Mouse (Mus musculus): Measurements from ENCODE around the gene Acot7. TPM values are rescaled to one million over a fixed set of nuclear protein-coding genes. Genes with fewer than 3 reads are reported as not detected.

Gene Acot7
- polyA plus RNA-seq, 1 experiment from 2014 or later: 53.1 TPM

DNA sequence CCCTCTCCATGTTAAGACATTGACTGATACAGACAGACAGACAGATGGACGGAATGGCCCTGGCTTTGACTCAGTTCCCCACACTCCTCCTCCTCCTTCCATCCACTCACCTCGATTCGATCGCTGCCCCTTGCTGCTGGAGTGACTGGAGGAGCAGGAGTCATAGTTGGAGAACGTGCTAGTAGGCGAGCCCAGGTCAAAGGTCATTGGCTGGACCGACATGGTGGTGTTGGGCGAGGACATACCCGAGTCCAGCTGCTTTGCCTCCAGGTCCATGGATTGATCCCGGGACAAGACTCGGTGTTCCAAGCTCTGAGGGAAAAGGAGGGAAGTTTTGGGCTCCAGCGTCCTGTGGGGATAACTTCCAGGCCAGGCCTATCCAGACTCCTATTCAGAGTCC lies 42.6 kb upstream of the Acot7 start:
- Histone ChIP-seq H3K4me2 (no peak overlapping the region), H3K4me3 (ENCODE audit: low read depth, low read length) (no peak overlapping the region), H3K27ac (ENCODE audit: low read depth, low read length) (no peak overlapping the region), H3K4me1 (ENCODE audit: control insufficient read depth, insufficient read depth, low read length) (peaks cover 22% of the 10 kb centered on the region), H3K9me3 (replicated peaks; ENCODE audit: control insufficient read depth, low read length) (no peaks in the 10 kb centered on the region), H3K9ac (ENCODE audit: low read depth, low read length) (no peak overlapping the region), H3K27me3 (ENCODE audit: control insufficient read depth, insufficient read depth, low read length) (peaks cover 59% of the 10 kb centered on the region), H3K36me3 (ENCODE audit: control insufficient read depth, insufficient read depth, low read length) (no peaks in the 10 kb centered on the region)
- no peak for ATAC-seq (replicated peaks; ENCODE audit: insufficient number of reproducible peaks, low FRiP score, low TSS enrichment)
- WGBS (ENCODE audit: insufficient replicate concordance): 80% methylated on average over 12 of the region's 12 CpGs

DNA sequence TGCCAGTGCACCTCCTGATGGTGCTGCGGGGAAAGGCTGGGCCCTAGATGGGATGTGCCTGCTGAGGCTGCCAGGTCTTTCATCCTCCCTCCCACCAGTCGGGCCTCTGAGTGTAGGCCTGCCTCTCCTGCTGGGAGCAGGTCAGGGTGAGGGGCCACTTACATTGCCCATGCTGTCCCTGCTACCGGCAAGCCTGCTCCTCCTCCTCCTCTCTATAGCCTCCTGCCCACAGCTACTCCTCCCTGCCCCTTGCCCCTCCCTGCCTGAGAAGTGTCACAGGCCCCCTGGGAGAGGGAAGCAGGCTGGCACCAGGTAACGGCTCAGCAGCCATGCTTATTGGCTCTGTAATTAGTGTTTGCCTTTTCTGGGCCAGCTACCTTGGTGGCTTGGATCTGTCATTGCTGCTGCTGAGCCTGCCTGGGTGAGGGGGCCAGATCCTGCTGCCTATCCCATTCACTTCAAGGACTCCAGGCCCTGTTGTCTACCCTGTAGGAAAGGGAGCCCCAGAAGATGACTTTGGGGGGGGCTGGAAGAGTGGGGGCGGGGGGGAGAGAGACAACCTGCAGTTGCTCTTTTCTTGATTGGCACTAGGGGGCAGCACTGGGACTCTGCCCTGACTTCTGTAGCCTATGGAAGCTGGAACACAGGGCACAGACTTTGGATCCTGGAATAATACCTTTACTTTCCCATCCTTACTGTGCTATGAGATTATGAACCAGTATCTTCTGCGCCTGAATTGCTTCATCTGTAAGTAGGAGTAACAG lies 41.6 kb upstream of the Acot7 start:
- no peaks in the 10 kb centered on the region for H3K9me3 ChIP-seq (replicated peaks; ENCODE audit: control insufficient read depth, low read length)
- no peak for ATAC-seq (replicated peaks; ENCODE audit: insufficient number of reproducible peaks, low FRiP score, low TSS enrichment)
- H3K27ac ChIP-seq (ENCODE audit: low read depth, low read length): no peak overlapping the region
- peaks cover 14% of the 10 kb centered on the region for H3K4me1 ChIP-seq (ENCODE audit: control insufficient read depth, insufficient read depth, low read length)
- H3K4me2 ChIP-seq: no peak overlapping the region
- no peaks in the 10 kb centered on the region for H3K36me3 ChIP-seq (ENCODE audit: control insufficient read depth, insufficient read depth, low read length)
- peaks cover 53% of the 10 kb centered on the region for H3K27me3 ChIP-seq (ENCODE audit: control insufficient read depth, insufficient read depth, low read length)
- no peak overlapping the region for H3K9ac ChIP-seq (ENCODE audit: low read depth, low read length)
- no peak overlapping the region for H3K4me3 ChIP-seq (ENCODE audit: low read depth, low read length)
- WGBS (ENCODE audit: insufficient replicate concordance): 34% methylated on average over 6 of the region's 6 CpGs

DNA sequence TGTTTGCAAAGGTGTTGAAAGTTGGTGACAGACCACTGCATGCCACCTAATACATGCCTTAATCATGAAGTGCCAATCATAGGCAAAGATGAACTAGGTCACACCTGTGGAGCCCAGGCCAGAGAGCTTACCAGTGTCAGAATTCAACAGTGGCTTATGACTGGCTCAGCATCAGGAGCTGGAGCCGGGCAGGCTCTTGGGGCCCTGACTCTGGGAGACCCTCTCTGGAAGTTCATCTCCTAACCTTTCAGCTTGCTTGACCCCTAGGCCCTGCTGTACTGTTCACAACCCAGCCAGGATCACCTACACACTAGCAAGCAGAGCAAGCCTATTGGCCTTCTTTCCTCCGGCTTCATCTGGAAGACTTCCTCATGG lies 41.1 kb upstream of the Acot7 start:
- H3K36me3 ChIP-seq (ENCODE audit: control insufficient read depth, insufficient read depth, low read length): no peaks in the 10 kb centered on the region
- no peaks in the 10 kb centered on the region for H3K9me3 ChIP-seq (replicated peaks; ENCODE audit: control insufficient read depth, low read length)
- H3K27ac ChIP-seq (ENCODE audit: low read depth, low read length): no peak overlapping the region
- H3K27me3 ChIP-seq (ENCODE audit: control insufficient read depth, insufficient read depth, low read length): peaks cover 52% of the 10 kb centered on the region
- ATAC-seq (replicated peaks; ENCODE audit: insufficient number of reproducible peaks, low FRiP score, low TSS enrichment): no peak
- peaks cover 8% of the 10 kb centered on the region for H3K4me1 ChIP-seq (ENCODE audit: control insufficient read depth, insufficient read depth, low read length)
- no peak overlapping the region for H3K4me3 ChIP-seq (ENCODE audit: low read depth, low read length)
- H3K4me2 ChIP-seq: no peak overlapping the region
- WGBS (ENCODE audit: insufficient replicate concordance): 90% methylated on average over 2 of the region's 2 CpGs
- H3K9ac ChIP-seq (ENCODE audit: low read depth, low read length): no peak overlapping the region

DNA sequence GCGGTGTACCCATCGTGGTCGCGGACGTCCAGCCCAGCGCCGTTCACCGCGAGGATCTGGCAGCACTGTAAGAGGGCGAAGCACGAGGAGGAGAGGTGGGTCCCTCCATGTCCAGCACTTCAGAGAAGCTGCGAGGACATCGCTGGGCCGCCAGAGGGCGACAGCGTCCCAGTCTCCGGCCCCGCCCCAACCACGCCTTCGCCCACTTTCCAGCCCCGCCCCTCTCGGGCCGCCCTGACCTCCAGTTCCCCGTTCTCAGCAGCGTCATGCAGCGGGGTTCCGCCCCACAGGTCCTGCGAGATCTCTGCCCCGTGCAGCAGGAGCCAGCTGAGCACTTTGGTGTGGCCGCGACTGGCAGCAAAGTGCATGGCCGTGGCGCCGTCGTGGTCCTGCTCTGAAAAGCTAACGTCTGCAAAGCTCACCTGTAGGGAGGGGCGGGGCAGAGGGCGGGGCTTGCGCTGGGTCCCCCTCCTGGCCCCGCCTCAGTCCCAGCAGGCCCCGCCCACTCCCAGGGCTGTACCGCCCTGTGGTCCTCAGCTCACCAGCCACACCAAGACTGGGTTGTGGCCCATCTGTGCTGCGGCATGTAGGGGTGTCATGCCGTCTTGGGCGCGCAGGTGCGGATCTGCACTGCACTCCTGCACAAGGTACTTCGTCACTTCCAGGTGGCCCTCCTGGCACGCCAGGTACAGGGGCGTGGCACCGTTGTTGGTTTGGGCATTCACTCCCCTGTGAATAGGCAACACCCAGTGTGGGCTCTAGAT lies 39.3 kb upstream of the Acot7 start:
- peak; percentile 85 for ATAC-seq (replicated peaks; ENCODE audit: insufficient number of reproducible peaks, low FRiP score, low TSS enrichment)
- Histone ChIP-seq H3K4me2 (peak overlapping the region; percentile 69), H3K27ac (ENCODE audit: low read depth, low read length) (no peak overlapping the region), H3K27me3 (ENCODE audit: control insufficient read depth, insufficient read depth, low read length) (peaks cover 40% of the 10 kb centered on the region), H3K4me1 (ENCODE audit: control insufficient read depth, insufficient read depth, low read length) (peaks cover 8% of the 10 kb centered on the region; the same call in 1 of the 2 replicates), H3K36me3 (ENCODE audit: control insufficient read depth, insufficient read depth, low read length) (no peaks in the 10 kb centered on the region), H3K4me3 (ENCODE audit: low read depth, low read length) (peak overlapping the region; percentile 47), H3K9me3 (replicated peaks; ENCODE audit: control insufficient read depth, low read length) (no peaks in the 10 kb centered on the region), H3K9ac (ENCODE audit: low read depth, low read length) (no peak overlapping the region)
- WGBS (ENCODE audit: insufficient replicate concordance): 4% methylated on average over 51 of the region's 51 CpGs

DNA sequence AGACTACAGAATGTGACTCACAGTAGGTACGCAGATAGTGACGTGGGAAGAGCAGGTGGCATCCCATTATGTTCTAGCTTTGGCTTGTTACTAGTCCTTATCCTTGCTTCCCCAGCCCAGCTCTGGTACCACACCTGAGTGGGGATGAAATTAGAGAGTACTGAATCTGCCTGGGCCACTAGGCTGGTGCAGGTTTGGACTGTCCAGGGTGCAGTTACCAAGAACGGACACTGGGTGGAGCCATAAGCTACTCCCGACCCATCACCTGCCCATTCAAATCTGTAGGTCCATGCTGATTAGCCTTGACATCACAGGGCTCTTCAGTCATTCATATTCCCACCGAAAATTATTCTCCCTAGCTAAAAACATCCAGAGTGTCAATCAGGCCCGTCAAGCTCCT lies 37.5 kb upstream of the Acot7 start:
- Histone ChIP-seq H3K4me2 (no peak overlapping the region), H3K4me1 (ENCODE audit: control insufficient read depth, insufficient read depth, low read length) (peaks cover 8% of the 10 kb centered on the region; the same call in 1 of the 2 replicates), H3K36me3 (ENCODE audit: control insufficient read depth, insufficient read depth, low read length) (no peaks in the 10 kb centered on the region), H3K4me3 (ENCODE audit: low read depth, low read length) (no peak overlapping the region), H3K9me3 (replicated peaks; ENCODE audit: control insufficient read depth, low read length) (no peaks in the 10 kb centered on the region), H3K27ac (ENCODE audit: low read depth, low read length) (no peak overlapping the region), H3K9ac (ENCODE audit: low read depth, low read length) (no peak overlapping the region), H3K27me3 (ENCODE audit: control insufficient read depth, insufficient read depth, low read length) (peaks cover 36% of the 10 kb centered on the region)
- WGBS (ENCODE audit: insufficient replicate concordance): 32% methylated on average over 6 of the region's 6 CpGs
- ATAC-seq (replicated peaks; ENCODE audit: insufficient number of reproducible peaks, low FRiP score, low TSS enrichment): no peak

DNA sequence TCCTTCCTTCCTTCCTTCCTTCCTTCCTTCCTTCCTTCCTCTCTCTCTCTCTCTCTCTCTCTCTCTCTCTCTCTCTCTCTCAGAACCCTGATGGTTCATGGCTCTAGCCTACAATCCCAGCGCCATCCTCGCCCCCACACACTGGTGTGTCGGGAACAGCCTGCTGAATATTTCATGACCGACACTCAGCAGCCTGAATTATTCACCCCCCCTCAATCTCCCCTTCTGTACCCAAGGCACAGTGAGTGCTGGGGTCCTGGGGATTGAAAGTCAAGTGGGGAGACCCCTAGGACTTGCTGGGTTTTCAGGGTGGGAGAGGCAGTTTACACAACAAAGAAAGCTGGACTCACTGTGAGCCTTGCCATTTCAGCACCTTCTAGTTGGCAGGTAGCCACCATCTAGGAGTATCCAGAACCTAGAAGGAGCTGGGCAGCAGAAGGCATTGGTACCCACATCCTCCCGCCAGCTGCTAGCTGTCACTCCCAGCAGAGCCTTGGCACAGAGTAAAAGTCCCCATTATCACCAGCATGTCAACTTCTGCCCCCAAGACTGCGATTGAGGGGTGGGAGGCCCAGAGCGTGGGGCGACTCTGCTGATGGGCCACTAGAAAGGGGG lies 36.3 kb upstream of the Acot7 start:
- 69% methylated on average over 8 of the region's 8 CpGs for WGBS (ENCODE audit: insufficient replicate concordance)
- Histone ChIP-seq H3K4me3 (ENCODE audit: low read depth, low read length) (no peak overlapping the region), H3K36me3 (ENCODE audit: control insufficient read depth, insufficient read depth, low read length) (no peaks in the 10 kb centered on the region), H3K9ac (ENCODE audit: low read depth, low read length) (no peak overlapping the region), H3K9me3 (replicated peaks; ENCODE audit: control insufficient read depth, low read length) (no peaks in the 10 kb centered on the region), H3K4me2 (no peak overlapping the region), H3K4me1 (ENCODE audit: control insufficient read depth, insufficient read depth, low read length) (peaks cover 8% of the 10 kb centered on the region; the same call in 1 of the 2 replicates), H3K27me3 (ENCODE audit: control insufficient read depth, insufficient read depth, low read length) (peaks cover 34% of the 10 kb centered on the region), H3K27ac (ENCODE audit: low read depth, low read length) (no peak overlapping the region)
- ATAC-seq (replicated peaks; ENCODE audit: insufficient number of reproducible peaks, low FRiP score, low TSS enrichment): no peak

DNA sequence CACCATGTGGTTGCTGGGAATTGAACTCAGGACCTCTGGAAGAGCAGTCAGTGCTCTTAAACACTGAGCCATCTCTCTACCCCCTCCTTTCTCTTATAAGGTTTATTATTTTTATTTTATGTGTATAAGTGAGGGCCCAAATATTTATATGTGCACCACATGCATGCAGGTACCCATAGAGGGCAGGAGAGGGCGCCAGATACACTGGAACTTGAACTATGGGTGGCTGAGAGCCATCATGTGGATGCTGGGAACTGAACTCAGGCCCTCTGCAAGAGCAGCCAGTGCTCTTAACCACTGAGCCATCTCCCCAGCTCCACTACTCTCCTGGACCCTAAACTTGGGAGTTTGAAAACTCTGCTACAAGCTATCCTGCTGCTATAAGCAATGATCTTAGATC lies 34.3 kb upstream of the Acot7 start:
- 35% methylated on average over 1 of the region's 1 CpGs for WGBS (ENCODE audit: insufficient replicate concordance)
- no peak overlapping the region for H3K4me2 ChIP-seq
- H3K4me1 ChIP-seq (ENCODE audit: control insufficient read depth, insufficient read depth, low read length): peaks cover 3% of the 10 kb centered on the region; the same call in 1 of the 2 replicates
- no peak overlapping the region for H3K9ac ChIP-seq (ENCODE audit: low read depth, low read length)
- H3K4me3 ChIP-seq (ENCODE audit: low read depth, low read length): no peak overlapping the region
- no peak overlapping the region for H3K27ac ChIP-seq (ENCODE audit: low read depth, low read length)
- H3K36me3 ChIP-seq (ENCODE audit: control insufficient read depth, insufficient read depth, low read length): no peaks in the 10 kb centered on the region
- H3K27me3 ChIP-seq (ENCODE audit: control insufficient read depth, insufficient read depth, low read length): peaks cover 28% of the 10 kb centered on the region
- H3K9me3 ChIP-seq (replicated peaks; ENCODE audit: control insufficient read depth, low read length): no peaks in the 10 kb centered on the region
- ATAC-seq (replicated peaks; ENCODE audit: insufficient number of reproducible peaks, low FRiP score, low TSS enrichment): no peak

DNA sequence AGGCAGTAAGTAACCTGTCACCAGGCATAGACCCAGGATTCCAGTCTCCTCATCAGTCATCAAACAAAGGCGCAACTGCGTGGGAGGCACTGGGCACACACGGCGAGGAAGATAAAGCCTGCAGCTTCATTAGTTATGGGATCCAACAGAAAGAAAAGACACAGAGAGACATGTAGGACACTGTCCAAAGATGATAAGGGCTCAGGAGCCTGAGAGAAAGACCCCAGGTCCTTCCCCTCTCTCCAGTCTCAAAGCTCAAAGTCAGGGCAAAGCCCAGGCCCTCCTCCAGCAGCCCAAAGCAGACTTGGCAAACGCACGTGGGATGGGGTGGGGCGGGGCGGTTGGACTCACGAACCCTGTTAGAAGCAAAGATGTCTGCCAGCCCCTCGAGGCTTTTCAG lies 32.5 kb upstream of the Acot7 start:
- Histone ChIP-seq H3K4me1 (ENCODE audit: control insufficient read depth, insufficient read depth, low read length) (peaks cover 1% of the 10 kb centered on the region; the same call in 1 of the 2 replicates), H3K4me3 (ENCODE audit: low read depth, low read length) (no peak overlapping the region), H3K27ac (ENCODE audit: low read depth, low read length) (no peak overlapping the region), H3K9me3 (replicated peaks; ENCODE audit: control insufficient read depth, low read length) (no peaks in the 10 kb centered on the region), H3K9ac (ENCODE audit: low read depth, low read length) (no peak overlapping the region), H3K4me2 (no peak overlapping the region), H3K36me3 (ENCODE audit: control insufficient read depth, insufficient read depth, low read length) (no peaks in the 10 kb centered on the region), H3K27me3 (ENCODE audit: control insufficient read depth, insufficient read depth, low read length) (peaks cover 34% of the 10 kb centered on the region)
- no peak for ATAC-seq (replicated peaks; ENCODE audit: insufficient number of reproducible peaks, low FRiP score, low TSS enrichment)
- 56% methylated on average over 10 of the region's 10 CpGs for WGBS (ENCODE audit: insufficient replicate concordance)

Data from heart, embryonic 11.5 days (tissue).